Mouse (Mus musculus) hindlimb bud, embryonic 11.5 days (tissue): ENCODE measurements at regions not wholly inside any gene's neighbourhood (a gene's known extent, or its start where the extent isn't known, plus 50 kb on each side); places are given as distances from the start of the nearest gene placed in this dataset.

Experiments
- DNase-seq: peaks from one replicate; pipeline ENCODE4 v3.0.0-alpha.2; 2012; ENCODE audit warnings: low read depth, low spot score; ENCODE audit errors: extremely low spot score

- no peak for DNase-seq
Measured at GRCm38 (mm10) chrX:49387439-49387838, 76.3 kb upstream of the Arhgap36 start.

DNA sequence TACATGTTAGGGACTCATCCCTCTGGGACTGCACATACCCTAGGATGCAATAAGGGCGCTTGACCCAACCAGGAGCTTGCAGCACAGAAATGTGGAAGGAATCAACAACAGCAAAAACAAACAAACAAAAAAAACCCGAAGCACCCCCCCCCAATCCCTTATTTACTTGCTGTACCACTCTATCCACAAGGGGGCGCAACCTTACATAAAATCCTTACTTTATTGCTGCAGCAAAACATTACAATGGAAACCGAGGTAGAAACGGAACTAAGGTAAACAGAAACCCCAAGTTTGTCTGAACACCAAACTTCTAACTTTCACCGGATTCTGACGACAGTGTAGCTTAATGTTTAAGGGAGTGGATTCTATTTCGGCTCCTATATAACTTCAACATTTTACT lies 86.7 kb upstream of the Arhgap36 start:
- DNase-seq, result peak; percentile 3

DNA sequence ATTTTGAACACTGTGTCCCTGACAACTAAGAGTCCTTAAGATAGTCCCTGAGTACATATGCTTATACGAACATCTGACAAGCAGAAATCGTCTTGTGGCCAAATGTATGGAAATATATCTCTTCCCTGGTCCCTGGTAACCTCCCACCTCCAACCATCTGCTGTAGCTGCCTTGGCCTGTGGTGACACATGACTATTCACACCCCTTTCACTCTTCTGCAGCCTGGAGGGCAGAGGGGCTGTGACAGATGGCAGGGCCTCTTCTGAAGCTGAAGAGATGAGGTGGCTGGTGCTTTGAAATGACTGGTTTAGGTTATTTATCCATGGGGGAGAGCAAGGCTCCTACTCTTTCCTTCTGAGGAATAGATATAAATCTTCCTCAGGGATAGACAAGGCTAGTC lies 82.3 kb upstream of the Enox2 start:
- DNase-seq, result no peak

DNA sequence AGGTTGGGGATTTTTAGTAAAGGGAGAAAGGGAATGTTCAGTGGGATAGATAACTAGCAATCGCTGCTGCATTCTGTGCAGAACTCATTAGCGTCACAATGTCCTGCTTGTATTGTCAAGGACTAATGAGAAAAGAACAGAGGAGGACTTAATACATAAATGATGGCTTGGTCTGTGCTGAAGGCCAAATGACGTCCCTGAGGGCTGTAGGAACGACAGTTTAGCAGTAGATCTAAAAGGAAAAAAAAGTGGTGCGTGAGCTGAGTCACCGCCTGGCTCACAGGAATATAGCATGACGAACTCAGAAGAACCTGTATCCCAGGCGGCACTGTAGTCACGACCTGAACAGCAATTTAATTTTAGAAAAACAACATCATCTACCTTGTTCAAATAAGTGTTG lies 81.3 kb upstream of the Enox2 start:
- DNase-seq, result no peak

DNA sequence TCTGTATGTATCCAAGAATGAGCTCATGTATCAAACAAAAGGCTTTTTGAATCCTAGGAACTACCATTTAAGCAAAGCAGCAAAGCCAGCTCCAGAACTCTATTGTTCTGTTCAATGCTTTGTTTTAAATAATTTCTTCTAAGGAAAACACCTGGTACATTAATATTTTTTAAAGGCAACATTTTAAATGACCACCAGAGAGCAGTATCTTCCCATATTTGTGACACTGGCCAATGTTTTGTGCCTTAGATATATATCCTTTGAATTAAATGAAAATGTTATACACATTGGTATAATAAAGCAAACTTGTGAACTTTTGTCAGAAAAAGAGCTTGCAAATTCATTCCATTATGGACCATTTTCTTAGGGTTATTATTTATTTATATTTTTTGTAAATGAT lies 58.4 kb upstream of the Enox2 start:
- DNase-seq, result no peak
